Mouse (Mus musculus) thymus, adult 18-20 months (tissue): ENCODE data around the gene Il17a.
"Not testable (repeated sequence)": the region's sequence is repeated elsewhere in the genome, so short reads cannot be mapped to it uniquely, and the experiment has no call there.

ENCODE experiments used
- DNase-seq, 2 experiments: peaks; one replicate each; pipeline ENCODE4 v3.0.0; 2022; ENCODE audit warnings: mixed read lengths in 2 of 2

Gene Il17a

DNA sequence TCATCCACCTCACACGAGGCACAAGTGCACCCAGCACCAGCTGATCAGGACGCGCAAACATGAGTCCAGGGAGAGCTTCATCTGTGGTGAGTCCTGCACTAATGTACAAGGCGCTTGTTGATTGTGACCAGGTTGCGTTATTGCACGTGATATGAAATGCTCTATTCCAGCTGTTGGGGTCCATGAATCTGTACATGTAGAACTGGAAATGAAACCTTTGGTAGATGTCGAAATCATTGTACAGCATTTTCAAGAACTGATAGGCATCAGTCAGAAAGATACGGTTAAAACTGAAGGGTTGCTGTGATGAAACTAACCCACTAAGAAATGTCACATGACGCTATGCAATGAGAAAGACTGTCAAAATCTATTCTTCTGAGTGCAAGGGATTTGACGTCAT is at the start of gene Il17a:
Gene Il17a (plus strand): TSS at position 3 of the 400 bp plus-strand sequence.
- DNase-seq: no peak

DNA sequence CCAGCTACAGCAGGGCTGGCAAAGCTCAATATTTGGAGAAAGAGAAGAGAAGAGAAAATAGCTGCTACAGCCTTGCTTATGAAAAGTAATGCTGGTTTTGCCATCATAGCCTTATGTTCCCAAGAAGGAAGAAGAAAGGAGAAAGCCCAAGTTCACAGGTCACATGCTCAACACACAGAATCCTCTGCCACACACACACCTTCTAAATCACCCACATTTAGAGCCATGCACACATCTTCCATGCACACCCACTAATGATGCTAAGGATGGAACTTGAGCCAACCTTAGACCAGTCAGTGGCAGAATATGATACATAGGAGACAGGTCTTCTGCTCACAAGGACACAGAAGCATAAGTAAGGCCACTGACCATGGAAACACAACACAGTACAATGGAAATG is 47.9 kb upstream of the Il17a start:
- no peak for DNase-seq

DNA sequence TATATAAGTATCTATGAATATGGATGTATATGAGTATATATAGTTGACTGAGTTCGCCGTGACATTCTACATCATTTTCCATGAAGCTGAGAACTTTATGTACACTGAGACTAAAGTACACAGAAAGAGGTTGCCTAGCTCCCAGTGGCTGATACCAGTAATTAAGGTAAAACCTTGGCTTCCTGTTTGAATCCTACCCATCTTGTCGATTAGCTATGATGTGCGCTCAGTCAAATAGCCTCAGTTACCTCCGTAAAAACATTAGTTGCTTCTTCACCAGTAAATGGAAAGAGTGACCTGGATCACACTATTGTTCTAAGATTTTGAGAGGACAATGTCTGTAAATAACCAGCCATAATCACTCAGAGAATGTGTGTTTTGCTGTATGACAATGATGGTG is 47.3 kb upstream of the Il17a start:
- no peak for DNase-seq

DNA sequence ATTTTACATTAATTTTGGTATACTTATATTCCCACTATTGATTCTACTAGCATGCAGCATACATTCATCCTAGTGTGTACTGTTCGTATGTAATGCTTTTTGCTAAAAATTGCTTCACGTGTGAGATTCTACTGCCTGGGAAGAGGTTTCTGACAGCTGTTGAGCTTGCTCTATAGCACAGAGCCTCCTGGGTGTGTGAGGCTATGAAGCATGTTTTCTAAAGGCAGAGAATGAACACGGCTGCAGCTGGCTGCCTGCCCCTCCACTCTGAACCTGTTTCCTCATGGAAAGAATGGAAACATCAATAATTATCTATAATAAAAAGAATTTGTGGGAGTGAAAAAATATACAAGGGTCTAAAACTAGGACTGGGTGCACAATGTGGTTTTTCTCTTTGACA is 46.9 kb upstream of the Il17a start:
- DNase-seq: no peak

DNA sequence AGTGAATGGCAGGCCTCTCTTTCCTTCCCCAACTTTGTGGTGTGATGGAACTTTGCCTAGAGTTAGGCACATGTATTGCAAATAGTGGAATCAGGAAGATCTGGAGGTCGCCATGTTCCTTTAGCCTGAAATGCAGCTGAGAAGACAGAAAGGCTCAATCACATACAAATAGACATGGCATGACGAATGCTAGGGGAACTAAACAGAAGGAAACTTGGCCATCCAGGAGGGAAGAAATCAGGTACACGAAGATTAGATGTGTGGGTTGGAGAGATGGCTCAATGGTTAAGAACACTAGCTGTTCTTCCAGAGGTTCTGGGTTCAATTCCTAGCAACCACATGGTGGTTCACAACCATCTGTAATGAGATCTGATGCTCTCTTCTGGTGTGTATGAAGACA is 46.3 kb upstream of the Il17a start:
- DNase-seq: no peak

DNA sequence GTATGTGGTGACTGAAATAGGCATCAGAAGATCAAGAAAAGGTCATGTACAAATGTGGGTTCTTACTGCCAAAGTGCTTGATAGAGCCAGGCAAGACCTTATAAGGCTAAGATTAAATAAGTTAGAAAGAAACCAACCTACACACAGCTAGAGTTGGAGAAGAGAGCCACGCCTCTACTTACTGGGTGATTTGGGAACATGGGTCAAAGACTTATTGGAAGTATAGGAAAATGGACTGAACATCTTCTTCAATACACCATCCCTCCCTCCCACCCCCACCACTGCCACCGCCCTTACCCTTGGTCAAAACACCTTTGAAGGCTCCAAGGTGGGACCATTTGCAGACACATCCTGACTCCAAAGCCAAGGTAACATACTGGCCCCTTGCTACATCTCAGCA is 45.3 kb upstream of the Il17a start:
- no peak for DNase-seq

DNA sequence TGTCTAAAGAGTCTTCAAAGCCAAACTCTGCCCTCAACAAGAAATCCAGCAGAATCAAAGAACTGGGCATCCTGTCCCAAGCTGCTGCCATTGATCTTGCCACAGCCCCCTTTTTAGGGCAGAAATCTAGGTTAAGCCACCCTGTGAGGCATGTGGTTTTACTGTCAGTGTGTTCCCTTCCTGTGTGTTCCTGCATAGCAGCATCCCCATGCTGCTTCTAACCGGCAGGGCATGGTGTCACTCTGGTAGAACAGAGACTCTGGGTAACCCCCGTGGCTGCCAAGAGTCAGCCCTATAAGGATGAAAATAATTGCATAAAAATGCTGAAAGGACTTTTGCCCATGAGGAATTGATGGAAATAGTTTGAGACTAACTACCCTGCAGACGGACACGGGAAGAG is 44.8 kb upstream of the Il17a start:
- no peak for DNase-seq

DNA sequence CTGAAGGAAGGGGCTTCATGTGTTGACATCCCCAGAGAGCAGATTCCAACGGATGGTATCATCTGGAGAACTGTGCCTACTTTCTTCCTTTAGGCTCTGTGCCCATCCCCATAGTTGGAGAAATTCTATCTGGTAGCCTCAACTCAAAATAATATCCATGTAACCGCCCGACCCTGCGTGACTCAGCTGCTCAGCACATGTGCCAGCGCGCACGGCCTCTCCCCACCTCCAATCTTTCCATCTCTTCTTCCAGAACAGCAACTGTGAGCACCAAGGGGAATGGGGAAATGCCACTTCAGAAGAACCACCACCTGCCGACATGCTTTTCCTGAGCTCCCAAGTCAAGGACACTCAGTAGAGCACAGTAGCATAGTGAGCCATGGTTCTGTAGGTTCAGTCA is 39.4 kb upstream of the Il17a start:
- DNase-seq: no peak

DNA sequence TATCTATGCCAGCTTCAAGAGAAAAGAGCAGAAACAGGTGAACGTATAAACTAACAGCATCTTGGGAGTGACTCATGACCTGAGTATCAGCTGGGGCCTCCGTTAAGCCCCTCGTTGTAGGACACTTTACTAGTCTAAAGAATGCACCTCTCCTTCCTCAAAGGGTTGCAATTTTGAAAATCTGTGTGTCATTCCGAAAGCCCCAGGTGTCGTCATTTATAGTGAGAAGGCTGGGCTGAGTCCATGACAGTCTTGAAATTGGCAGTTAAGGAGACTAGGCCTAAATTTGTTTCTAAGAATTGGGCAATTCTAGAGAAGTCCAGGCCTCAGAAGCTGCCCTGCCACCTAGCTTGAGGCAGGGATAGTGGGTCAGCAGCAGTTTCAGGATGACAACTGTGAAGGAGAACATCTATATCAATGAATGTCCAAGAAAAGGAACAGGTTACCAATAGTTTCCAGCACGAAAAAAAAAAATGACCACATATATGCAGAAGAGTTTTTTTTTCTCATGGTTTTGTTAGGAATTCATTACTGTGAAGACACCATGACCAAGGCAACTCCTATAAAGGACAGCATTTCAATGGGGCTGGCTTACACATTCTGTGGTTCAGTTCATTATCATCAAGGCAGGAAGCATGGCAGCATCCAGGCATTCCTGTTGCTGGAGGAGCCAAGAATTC is 36.9 kb upstream of the Il17a start:
- DNase-seq: no peak

DNA sequence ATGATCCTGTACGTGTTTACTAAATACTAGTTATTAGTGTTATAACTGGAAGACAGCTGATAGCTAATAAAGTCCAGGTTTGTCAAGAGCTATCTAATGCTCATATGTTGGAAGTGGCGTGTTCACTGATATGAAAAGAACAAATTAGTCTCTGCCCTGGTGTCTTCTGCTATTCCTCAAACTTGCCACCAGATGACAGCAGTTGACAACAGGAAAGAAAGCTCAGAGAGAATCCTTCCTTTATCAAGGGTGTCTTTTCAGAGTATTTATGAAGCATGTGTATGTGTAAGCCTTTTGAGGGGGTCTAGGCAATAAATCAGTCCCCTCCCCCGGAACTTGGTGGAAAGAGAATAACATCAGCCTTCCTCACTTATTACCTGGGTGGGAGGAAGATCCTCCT is 30.7 kb upstream of the Il17a start:
- no peak for DNase-seq

DNA sequence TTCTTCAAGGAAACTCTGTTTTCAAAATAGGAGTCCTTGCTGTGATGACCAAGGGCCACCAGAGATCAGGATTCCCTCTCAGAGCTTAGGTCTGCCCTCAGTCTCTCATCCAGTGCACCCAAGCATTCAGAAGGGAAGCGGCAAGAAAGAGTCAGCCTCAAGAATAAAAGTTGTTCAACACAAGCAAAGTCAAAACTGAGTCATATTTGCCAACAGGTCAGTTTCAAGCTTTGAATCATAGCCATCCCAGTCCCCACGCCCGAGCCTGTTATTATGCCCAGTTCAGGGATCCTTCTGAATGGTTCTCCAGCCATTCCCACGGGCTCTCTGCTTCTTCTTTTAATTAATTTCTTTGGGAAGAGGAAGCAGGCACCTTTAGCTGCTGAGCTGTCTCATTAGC is 5.9 kb downstream of the Il17a start:
- no peak for DNase-seq

DNA sequence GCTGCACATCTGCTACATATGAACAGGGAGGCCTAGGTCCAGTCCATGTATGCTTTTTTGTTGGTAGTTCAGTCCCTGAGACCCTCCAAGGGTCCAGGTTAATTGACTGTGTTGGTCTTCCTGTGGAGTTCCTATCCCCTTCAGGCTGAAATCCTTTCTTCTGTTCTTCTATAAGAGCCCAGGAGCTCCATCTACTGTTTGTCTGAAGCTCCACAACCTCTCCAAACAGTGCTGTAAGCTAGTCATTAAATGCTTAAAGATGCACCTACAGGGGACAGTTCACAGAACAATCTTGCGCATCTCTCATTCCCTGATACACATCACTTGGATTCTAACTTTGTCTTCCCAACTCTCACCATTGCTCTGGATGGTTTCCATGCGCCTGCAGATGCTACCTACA is 7.8 kb downstream of the Il17a start:
- DNase-seq: no peak

DNA sequence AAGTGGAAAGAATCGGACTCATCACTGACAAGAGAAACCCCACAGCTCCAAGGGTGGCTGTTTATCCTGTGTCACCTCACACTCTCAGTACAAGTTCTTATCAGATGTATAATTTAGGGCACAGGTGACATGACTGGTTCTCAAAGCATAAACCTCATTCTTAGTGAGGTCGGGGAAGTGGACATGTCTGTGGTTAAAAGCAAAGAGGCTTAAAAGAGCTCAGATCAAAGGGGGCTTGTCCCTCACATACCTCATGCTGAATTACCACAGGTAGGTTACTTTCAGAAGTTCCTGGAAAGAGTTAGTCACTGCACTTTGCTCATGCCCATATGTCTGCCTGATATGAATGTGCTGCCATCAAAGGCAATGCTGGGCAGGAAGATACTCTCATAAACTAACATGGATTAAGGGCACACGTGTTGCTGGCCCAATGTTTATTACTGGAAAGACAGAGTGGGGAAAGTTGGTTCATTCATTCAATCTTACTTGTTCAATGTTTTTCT is 9.8 kb downstream of the Il17a start:
- DNase-seq: no peak

DNA sequence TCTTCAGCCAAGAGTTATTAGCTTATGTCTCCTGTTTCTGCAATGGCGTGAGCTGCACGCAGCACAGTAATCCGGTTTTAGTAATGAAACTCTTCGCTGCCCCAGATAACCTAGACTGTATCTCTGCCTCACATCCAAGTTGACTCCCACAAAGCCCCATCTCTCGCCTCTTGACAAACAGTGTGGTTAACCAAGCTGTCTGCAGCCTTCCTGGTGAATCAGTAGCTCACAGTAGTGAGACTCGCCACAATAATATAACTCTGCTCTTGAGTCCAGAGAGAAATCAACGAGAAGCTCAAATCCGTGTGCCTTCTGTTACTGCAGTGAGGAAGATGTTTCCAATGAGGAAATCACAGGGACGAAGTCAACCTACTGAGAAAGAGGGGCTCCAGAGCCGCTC is 23.7 kb downstream of the Il17a start:
- no peak for DNase-seq

DNA sequence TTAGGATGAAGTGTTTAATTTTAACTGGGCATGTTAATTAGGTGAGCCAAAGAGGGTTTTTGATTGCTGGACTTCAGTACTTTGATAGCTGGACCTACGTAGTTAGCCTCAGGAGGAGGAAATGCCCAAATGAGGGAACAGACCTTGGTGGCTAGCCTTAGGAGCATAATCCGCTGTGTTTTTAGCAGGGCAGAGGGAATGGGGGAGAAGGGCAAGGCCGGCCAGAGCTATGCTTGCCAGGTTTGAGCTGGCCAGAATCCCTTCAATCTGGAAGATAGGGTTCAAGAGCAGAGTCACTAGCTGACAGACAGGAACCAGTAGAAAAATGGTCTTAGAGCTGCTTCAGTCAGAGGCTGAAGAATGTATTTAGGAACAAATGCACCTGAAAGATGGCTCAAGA is 26.9 kb downstream of the Il17a start:
- no peak for DNase-seq

DNA sequence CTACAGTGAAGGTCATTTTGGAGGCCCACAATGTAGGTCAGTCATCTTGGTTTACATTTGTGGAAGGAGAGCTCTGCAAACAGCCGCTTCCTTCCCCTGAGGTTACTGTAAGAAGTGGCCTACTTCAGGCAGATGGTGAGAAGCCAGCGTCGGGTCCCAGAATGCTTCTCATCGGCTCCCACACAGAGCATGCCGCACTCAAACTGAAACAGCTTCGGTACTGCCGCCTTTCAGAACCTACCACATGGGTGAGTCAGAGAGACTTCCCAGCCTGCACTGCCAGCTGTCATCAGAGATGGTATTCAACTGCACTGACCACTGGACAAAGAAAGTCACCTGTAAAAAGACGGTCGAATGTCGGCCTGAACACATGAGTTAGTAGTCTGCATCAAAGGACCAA is 29.1 kb downstream of the Il17a start:
- DNase-seq: no peak

DNA sequence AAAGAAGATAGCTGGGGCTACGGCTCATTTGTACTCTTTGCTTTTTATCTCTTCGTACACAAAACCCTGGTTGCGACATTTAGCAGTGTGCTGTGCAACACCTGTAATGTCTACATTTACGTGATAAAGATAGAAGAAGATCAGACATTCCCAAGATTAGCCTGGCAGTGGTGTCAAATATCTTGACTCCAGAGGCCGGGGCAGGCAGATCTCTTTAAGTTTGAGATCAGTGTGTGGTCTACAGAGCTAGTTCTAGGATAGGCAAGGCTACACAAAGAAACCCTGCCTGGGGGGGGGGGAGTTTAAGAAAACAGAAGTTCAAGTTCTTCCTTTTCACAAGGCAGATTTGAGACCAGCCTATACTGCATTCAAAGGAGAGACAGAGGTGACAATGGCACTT is 29.6 kb downstream of the Il17a start:
- no peak for DNase-seq

DNA sequence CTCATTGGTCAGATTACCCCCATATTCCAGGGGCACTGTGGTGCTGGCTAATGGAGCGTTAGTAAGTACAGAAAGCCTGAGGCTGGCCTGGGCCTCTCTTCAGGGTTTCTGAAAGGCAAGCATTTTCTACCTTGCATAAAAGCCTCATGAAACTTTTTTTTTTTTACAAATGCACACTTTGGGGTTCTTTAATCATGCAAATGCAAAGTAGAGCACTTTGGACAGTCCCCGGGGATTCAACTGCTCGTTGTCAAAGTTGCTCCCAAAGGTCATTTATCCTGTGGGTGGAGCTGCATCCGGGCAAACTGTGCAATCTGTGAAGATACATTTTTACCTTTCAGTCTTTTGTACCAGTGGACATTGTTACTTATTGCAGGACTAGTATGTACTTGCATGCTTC is 30.7 kb downstream of the Il17a start:
- no peak for DNase-seq

DNA sequence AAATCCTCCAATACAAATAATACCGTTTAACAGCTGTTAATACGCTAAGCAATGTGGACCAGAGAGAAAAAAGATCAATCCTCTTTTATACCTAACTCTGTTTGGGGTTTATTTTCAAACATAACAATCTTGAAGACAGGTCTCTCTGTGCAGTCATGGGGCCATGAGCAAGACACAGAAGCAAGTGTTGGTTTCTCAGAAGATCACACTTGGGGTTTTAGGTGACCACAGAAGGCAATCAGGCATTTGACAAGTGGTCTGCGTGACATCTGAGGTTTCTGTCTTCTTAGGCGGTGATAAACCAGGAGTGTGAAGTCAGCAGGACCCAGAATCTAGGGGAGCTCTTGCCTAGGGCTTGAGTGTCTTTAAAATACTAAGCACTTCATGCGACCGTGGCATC is 35.8 kb downstream of the Il17a start:
- DNase-seq: no peak

DNA sequence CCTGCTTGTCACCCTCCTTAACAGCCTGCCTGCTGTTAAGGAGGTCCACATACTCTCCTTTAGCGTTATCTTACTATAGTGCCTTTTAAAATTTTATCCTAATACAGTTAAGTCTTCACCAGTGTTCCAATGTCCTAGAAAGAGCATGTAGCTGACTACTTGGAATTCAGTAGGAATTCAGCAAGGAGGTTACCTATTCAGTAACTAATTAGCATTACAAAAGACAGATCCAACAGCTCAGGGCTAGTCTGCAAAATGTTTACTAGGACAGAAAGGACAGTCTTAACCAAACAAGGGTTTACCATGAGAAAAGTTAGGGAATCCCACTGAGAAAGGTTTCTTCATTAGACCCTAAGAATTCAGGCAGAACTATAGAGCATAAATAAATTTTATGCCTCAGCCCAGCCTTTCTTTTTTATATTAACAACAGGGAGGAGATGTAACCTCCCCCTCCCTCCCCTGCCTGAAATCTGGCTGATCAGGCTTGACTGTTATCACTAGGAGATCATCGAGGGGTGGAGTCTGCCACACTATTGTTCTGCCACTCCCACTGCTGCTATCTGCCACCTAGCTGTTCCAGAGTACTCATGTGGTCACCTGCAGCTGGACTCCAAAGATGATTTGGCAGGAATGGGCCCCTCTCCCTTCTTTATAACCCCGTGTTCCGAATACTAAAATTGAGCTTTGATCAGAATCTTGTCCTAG is 43.5 kb downstream of the Il17a start:
- not testable (repeated sequence) for DNase-seq

DNA sequence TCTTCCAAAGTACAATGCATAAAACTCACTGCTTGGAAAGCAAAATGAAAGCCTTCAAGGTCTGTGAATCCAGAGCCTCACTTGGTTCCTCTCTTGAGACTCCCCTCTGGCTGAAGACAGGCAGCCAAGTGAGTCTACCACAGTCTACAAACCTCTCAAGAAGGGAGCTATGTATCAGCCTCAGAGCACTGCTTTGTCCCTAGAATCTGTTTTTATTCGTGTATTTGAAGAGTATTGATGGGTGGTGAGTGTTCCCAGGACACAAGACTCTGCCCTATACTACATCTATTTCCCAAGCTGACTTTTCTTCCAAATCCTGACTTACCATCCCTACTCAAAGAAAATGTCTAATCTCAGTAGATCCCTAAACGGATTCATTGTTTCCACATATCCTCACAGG is 47.7 kb downstream of the Il17a start:
- DNase-seq: no peak
